Mouse (Mus musculus): ENCODE results near the gene Emsy. TPM values are rescaled to one million over a fixed set of nuclear protein-coding genes. Genes with fewer than 3 reads are reported as not detected.

Emsy gene
- total RNA-seq, 2 experiments from 2014 or later = 20.5 to 53.5 TPM

- no peak for ATAC-seq (replicated peaks; ENCODE audit: poor library complexity, severe bottlenecking)
Observed at GRCm38 (mm10) chr7:98581266-98581665, 75.3 kb downstream of the Emsy start.

- ATAC-seq (replicated peaks; ENCODE audit: poor library complexity, severe bottlenecking) = no peak
Observed at GRCm38 (mm10) chr7:98580441-98580840, 76.1 kb downstream of the Emsy start.

- ATAC-seq (replicated peaks; ENCODE audit: poor library complexity, severe bottlenecking) = no peak
Observed at GRCm38 (mm10) chr7:98579731-98580130, 76.9 kb downstream of the Emsy start.

- ATAC-seq (replicated peaks; ENCODE audit: poor library complexity, severe bottlenecking) = no peak
Observed at GRCm38 (mm10) chr7:98577461-98577860, 79.1 kb downstream of the Emsy start.

GRCm38 (mm10) chr7:98575651-98576239 lies 80.8 kb downstream of the Emsy start:
- ATAC-seq (replicated peaks; ENCODE audit: poor library complexity, severe bottlenecking) = peak; percentile 62

GRCm38 (mm10) chr7:98574771-98575191 lies 81.8 kb downstream of the Emsy start:
- ATAC-seq (replicated peaks; ENCODE audit: poor library complexity, severe bottlenecking) = no peak

GRCm38 (mm10) chr7:98574271-98574670 lies 82.3 kb downstream of the Emsy start:
- no peak for ATAC-seq (replicated peaks; ENCODE audit: poor library complexity, severe bottlenecking)

GRCm38 (mm10) chr7:98573231-98573781 lies 83.3 kb downstream of the Emsy start:
- no peak for ATAC-seq (replicated peaks; ENCODE audit: poor library complexity, severe bottlenecking)

- ATAC-seq (replicated peaks; ENCODE audit: poor library complexity, severe bottlenecking) = no peak
Observed at GRCm38 (mm10) chr7:98572223-98572868, 84.2 kb downstream of the Emsy start.

- ATAC-seq (replicated peaks; ENCODE audit: poor library complexity, severe bottlenecking) = no peak
Observed at GRCm38 (mm10) chr7:98570824-98571505, 85.6 kb downstream of the Emsy start.

- ATAC-seq (replicated peaks; ENCODE audit: poor library complexity, severe bottlenecking) = no peak
Observed at GRCm38 (mm10) chr7:98567056-98567455, 89.5 kb downstream of the Emsy start.

- ATAC-seq (replicated peaks; ENCODE audit: poor library complexity, severe bottlenecking) = peak; percentile 89
Observed at GRCm38 (mm10) chr7:98564607-98565364, 91.8 kb downstream of the Emsy start.

- no peak for ATAC-seq (replicated peaks; ENCODE audit: poor library complexity, severe bottlenecking)
Observed at GRCm38 (mm10) chr7:98563991-98564390, 92.6 kb downstream of the Emsy start.

- ATAC-seq (replicated peaks; ENCODE audit: poor library complexity, severe bottlenecking) = no peak
Observed at GRCm38 (mm10) chr7:98562966-98563365, 93.6 kb downstream of the Emsy start.

- no peak for ATAC-seq (replicated peaks; ENCODE audit: poor library complexity, severe bottlenecking)
Observed at GRCm38 (mm10) chr7:98562186-98562585, 94.4 kb downstream of the Emsy start.

- ATAC-seq (replicated peaks; ENCODE audit: poor library complexity, severe bottlenecking) = no peak
Observed at GRCm38 (mm10) chr7:98561556-98562164, 94.9 kb downstream of the Emsy start.

GRCm38 (mm10) chr7:98558128-98558921 lies 98.3 kb downstream of the Emsy start:
- ATAC-seq (replicated peaks; ENCODE audit: poor library complexity, severe bottlenecking) = no peak

GRCm38 (mm10) chr7:98556767-98557394 lies 99.7 kb downstream of the Emsy start:
- ATAC-seq (replicated peaks; ENCODE audit: poor library complexity, severe bottlenecking) = no peak

- ATAC-seq (replicated peaks; ENCODE audit: poor library complexity, severe bottlenecking) = no peak
Observed at GRCm38 (mm10) chr7:98551041-98551440, 105.5 kb downstream of the Emsy start.

Measured in granulocyte monocyte progenitor cell, adult 5-6 weeks (primary cell).